Mouse (Mus musculus) granulocyte monocyte progenitor cell, adult 5-6 weeks (primary cell): ENCODE measurements at regions not wholly inside any gene's neighbourhood (a gene's known extent, or its start where the extent isn't known, plus 50 kb on each side); places are given as distances from the start of the nearest gene placed in this dataset.
"Not testable (repeated sequence)": the region's sequence is repeated elsewhere in the genome, so short reads cannot be mapped to it uniquely, and the experiment has no call there.

Experiments
- ATAC-seq: replicated peaks from 2 replicates; pipeline ENCODE4 v1.8.0; 2016; ENCODE audit warnings: mild to moderate bottlenecking, moderate TSS enrichment, inconsistent platforms; ENCODE audit not compliant: poor library complexity, severe bottlenecking

- no peak for ATAC-seq
Measured at GRCm38 (mm10) chr10:111354607-111355006, 56.1 kb downstream of the Bbs10 start.

- ATAC-seq = not testable (repeated sequence)
Measured at GRCm38 (mm10) chr10:111358340-111358739, 59.9 kb downstream of the Bbs10 start.

GRCm38 (mm10) chr10:111361749-111362435 is 63.4 kb downstream of the Bbs10 start:
- ATAC-seq = no peak

- no peak for ATAC-seq
Measured at GRCm38 (mm10) chr10:111363729-111364617, 65.5 kb downstream of the Bbs10 start.

GRCm38 (mm10) chr10:111365011-111365410 is 66.5 kb downstream of the Bbs10 start:
- peak; percentile 90 for ATAC-seq

GRCm38 (mm10) chr10:111369046-111369445 is 70.6 kb downstream of the Bbs10 start:
- ATAC-seq = not testable (repeated sequence)

GRCm38 (mm10) chr10:111378047-111378618 is 79.7 kb downstream of the Bbs10 start:
- ATAC-seq = 0 out of 2 replicates have a peak, but pooled peaks have one; percentile 37

GRCm38 (mm10) chr10:111381689-111382088 is 83.2 kb downstream of the Bbs10 start:
- ATAC-seq = no peak

GRCm38 (mm10) chr10:111382206-111382930 is 83.9 kb downstream of the Bbs10 start:
- no peak for ATAC-seq

- no peak for ATAC-seq
Measured at GRCm38 (mm10) chr10:111385561-111385960, 87.1 kb downstream of the Bbs10 start.

GRCm38 (mm10) chr10:111387869-111388538 is 85.0 kb upstream of the Nap1l1 start:
- ATAC-seq = no peak

GRCm38 (mm10) chr10:111388545-111389320 is 84.3 kb upstream of the Nap1l1 start:
- ATAC-seq = no peak

- ATAC-seq = peak; percentile 93
Measured at GRCm38 (mm10) chr10:111389890-111390289, 83.1 kb upstream of the Nap1l1 start.

GRCm38 (mm10) chr10:111394421-111394820 is 78.6 kb upstream of the Nap1l1 start:
- no peak for ATAC-seq

- no peak for ATAC-seq
Measured at GRCm38 (mm10) chr10:111405071-111405470, 68.0 kb upstream of the Nap1l1 start.

- ATAC-seq = no peak
Measured at GRCm38 (mm10) chr10:111408887-111409286, 64.1 kb upstream of the Nap1l1 start.

GRCm38 (mm10) chr10:111409497-111409896 is 63.5 kb upstream of the Nap1l1 start:
- ATAC-seq = no peak

GRCm38 (mm10) chr10:111410121-111410520 is 62.9 kb upstream of the Nap1l1 start:
- ATAC-seq = no peak

GRCm38 (mm10) chr10:111411533-111411932 is 61.5 kb upstream of the Nap1l1 start:
- ATAC-seq = peak; percentile 94
